Mouse (Mus musculus) B cell, adult 62 days (primary cell): ENCODE data around the gene Cldn4. TPM values are rescaled to one million over a fixed set of nuclear protein-coding genes. Genes with fewer than 3 reads are reported as not detected.

ENCODE experiments used
- total RNA-seq: library from RNA; stranded (reverse); gene quantifications from 4 replicates; pipeline ENCODE4 v1.2.4, GENCODE M21; 2023

The Cldn4 gene
- not detected in 4 replicates for total RNA-seq

GRCm38 (mm10) chr5:134946857-134947255 is at the start of gene Cldn4:
Gene Cldn4 (minus strand): TSS chr5:134946934.

GRCm38 (mm10) chr5:134985633-134986297 is 39.0 kb upstream of the Cldn4 start, which contains the start of gene Cldn3:
Gene Cldn3 (plus strand): TSS chr5:134986214.

GRCm38 (mm10) chr5:134932179-134932902 is 14.4 kb downstream of the Cldn4 start, which contains the start of gene Mettl27:
Gene Mettl27 (plus strand): TSS chr5:134932368.

GRCm38 (mm10) chr5:134915311-134915710 is 31.4 kb downstream of the Cldn4 start, which contains the start of gene Cldn13:
Gene Cldn13 (minus strand): TSS chr5:134915526.

GRCm38 (mm10) chr5:134906633-134907032 is 40.1 kb downstream of the Cldn4 start, which contains the start of gene Tmem270:
Gene Tmem270 (minus strand): TSS chr5:134906733.

Other genes starting within 250 kb of the Cldn4 start
- gene Eln, start 199.6 kb downstream of the Cldn4 start, total RNA-seq: 0.16 TPM in 1 of 4 replicates, not detected in the others
- gene Tmem270, start 40.2 kb downstream of the Cldn4 start, total RNA-seq: not detected in 4 replicates
- not detected in 4 replicates for gene Cldn13, start 31.4 kb downstream of the Cldn4 start, total RNA-seq
- gene Mettl27, start 14.6 kb downstream of the Cldn4 start, total RNA-seq: 1.4 to 3.3 TPM (median 2.4 TPM) in 4 replicates
- not detected in 4 replicates for gene Cldn3, start 39.3 kb upstream of the Cldn4 start, total RNA-seq
- 34.9 to 40.6 TPM (median 35.5 TPM) in 4 replicates for gene Abhd11, start 62.2 kb upstream of the Cldn4 start, total RNA-seq
- gene Stx1a, start 76.5 kb upstream of the Cldn4 start, total RNA-seq: 2.8 to 4.7 TPM (median 3.7 TPM) in 4 replicates
- gene Dnajc30, start 117.3 kb upstream of the Cldn4 start, total RNA-seq: 17.3 to 20.2 TPM (median 19.1 TPM) in 4 replicates
- gene Bud23, start 118.0 kb upstream of the Cldn4 start, total RNA-seq: 96.5 to 129 TPM (median 120 TPM) in 4 replicates
- gene Vps37d, start 131.3 kb upstream of the Cldn4 start, total RNA-seq: 0.50 to 0.95 TPM (median 0.61 TPM) in 3 of 4 replicates, not detected in the other
- gene Mlxipl, start 143.0 kb upstream of the Cldn4 start, total RNA-seq: not detected in 4 replicates
- gene Tbl2, start 202.7 kb upstream of the Cldn4 start, total RNA-seq: 14.3 to 17.0 TPM (median 15.3 TPM) in 4 replicates
- 72.8 to 88.8 TPM (median 76.4 TPM) in 4 replicates for gene Bcl7b, start 221.3 kb upstream of the Cldn4 start, total RNA-seq
- 104 to 115 TPM (median 110 TPM) in 4 replicates for gene Baz1b, start 240.3 kb upstream of the Cldn4 start, total RNA-seq